Mouse (Mus musculus): Measurements from ENCODE around the gene Mmp25. TPM values are rescaled to one million over a fixed set of nuclear protein-coding genes. Genes with fewer than 3 reads are reported as not detected.

The Mmp25 gene
- total RNA-seq, 2 experiments from 2014 or later: 0.13 TPM; not detected in 1

DNA sequence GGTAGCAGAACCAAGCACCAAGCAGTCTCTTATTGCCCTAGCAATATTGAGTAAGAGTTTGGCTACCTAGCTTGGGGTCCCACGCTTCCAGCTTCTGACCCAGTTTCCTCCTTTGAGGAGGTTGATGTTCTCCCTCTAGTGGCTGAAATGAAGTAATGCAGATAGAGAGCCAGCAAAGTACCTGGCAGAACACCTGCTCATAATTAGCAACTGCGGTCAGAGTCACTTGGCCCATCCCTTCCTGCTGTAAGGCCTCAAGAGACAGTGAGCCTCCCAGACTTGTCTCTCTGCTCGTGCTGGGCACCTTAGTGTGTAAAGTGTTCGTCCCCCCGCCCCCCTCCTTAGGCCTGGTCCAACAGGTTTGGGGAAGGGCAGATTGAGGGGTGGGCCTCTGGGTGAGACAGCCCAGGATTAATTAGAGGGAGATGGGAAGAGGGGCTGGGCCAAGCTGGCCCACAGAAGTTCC is 19.5 kb upstream of the Mmp25 start:
- peak in 1 of 2 experiments; percentile 37 for DNase-seq

DNA sequence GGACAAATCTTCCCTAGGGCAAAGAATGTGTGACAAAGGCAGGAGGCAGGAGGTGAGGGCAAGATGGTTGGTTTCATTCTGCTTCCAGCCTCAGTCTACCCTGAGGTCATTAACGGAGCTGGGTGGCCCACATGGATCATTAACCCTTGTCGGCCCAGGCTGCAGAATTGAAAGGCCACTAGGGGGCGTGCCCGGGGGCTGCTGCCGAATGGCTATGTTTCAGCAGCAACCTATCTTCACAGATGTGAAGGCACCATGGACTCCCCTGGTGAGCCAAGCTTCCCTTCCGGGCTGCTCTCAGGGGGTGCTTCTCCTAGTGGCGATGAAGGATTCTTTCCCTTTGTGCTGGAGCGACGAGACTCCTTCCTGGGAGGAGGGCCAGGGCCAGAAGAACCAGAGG is 16.4 kb upstream of the Mmp25 start:
- no peak for DNase-seq

DNA sequence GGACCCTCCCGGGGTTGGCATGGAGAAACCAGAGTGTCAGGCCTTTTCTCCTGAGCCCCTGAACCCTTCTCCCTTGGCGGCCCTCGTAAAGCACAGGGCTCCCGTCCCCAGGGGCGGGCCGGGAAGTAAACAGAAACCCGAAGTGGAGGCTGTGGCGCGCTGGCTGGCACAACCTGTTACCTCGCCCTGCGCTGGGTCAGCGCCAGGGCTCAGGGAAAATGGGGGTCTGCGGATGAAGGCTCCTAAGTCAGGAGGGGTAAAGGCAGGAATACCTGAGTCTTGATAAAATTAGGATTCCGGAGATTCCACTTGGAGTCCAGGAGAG is 15.8 kb upstream of the Mmp25 start:
- DNase-seq: no peak

DNA sequence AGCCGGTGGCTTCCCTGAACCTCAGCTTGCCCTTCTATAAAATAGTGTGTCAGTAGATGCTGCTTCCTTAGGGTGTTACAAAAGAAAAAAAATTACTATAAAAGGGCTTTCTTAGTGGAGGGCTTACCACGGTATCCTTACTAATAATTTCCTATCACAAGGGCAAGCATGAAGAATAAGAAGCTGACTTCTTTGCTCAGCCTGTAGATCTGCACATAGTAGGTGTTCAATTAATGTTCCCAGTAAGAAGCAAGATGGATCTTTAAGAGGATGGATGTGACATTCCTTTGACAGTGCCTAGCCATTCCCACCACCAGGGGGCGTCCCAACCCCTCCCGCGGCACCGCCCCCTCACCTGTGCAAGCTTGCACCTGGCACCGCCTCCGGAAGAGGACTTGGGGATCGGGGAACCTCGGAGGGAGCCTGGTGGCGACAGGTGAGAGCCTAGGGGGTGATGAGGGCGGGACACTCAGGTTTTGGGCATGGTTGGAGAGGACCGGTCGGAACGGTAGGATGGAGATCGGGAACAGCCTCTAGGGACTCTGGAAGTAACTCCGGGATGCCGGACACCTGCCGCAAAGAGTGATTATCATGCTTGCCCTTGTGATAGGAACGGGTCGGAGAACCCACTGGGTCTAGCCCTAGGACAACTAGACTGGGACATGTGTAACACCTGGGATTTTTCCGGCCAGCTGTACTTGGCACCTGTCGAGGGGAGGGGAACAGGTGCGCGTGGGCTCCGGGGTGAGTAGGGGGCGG is 15.2 kb upstream of the Mmp25 start, which contains the start of gene Bicdl2:
TSS of gene Bicdl2 (plus strand) at position 390 of the 759 bp plus-strand sequence.
- peak in 1 of 2 experiments; percentile 47 for DNase-seq

DNA sequence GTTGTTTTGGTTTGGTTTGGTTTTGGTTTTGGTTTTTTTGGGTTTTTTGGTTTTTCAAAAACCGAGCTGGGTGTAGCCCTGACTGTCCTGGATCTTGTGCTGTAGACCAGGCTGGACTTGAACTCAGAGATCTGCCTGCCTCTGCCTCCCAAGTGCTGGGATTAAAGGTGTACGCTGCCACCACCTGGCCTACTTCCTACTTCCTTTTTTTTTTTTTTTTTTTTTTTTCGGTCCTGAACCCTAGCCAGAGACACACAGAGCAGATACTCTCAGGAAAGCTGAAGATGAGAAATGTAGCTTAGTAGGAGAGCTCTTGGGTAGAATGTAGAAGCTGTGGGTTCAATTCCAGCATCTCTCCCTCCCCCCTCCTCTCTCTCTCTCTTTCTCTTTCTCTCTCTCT is 13.4 kb upstream of the Mmp25 start:
- no peak for DNase-seq

DNA sequence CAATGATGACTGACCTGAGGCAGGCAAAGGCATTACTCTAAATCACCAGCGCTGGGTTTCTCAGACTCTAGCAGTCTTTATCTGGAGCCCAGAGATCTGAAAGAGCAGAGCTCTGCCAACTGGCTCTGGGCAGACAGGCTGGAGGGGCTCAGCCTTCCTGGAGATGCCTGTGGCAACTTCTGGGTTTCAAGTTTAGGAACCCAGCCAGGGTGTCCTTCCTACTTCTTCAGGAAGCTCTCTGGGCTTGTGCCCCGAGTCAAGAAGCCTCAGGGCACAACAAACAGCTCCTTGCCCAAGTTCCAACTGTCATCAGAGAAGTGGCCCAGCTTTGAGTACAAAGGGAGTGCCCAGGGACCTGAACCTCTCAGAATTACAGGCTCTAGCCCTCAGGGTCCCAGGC is 9.3 kb upstream of the Mmp25 start:
- no peak for DNase-seq

DNA sequence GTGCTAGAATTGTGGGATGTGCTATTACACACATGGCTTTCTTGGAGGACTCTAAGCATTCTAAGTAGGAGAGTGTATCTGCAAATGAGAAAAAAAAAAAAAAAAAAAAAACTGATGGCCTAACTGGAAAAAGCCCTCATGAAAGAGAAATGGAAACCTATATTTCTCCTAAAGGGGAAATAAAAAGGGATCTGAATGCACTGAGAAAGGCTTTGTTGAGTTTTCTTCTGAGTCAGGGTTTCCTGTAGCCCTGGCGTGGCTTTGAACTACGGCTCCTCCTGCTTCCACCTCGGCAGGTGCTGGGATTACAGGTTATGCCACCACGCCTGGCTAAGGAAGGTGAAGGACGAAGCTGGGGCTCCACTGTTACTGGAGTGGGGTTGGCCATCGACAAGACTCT is 8.9 kb upstream of the Mmp25 start:
- DNase-seq: no peak

DNA sequence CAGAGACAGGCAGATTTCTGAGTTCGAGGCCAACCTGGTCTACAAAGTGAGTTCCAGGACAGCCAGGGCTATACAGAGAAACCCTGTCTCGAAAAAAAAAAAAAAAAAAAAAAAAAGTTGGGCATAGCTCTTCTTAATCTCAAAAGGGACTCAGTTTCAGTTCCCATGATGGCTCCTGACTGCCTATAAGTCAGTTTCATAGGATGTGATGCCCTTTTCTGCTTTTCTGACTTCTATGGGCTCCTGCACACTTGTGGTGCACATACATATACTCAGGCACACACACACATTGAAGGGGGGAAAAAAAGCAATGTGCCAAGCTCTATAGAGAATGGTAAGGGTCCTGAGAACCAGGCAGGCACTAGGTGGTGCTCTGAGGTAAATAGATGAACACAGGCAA is 8.2 kb upstream of the Mmp25 start:
- no peak for DNase-seq

DNA sequence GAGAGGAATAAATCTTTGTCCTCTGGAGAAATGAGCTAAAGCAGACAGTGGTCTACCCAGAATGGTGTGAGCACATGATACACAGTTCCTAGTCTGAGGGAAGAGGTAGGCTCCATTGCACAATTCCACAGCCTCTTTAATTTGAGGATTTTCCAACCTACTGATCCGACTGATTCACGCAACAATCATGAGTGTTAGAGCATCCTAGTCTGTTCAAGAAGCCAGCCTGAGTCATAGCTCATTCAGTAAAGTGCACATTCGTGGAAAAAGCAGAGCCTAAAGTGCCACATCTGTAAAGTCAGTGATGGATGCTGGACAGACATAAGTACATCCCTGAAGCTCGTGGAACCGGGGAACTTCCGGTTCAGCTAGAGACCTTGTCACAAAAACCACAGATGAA is 6.3 kb upstream of the Mmp25 start:
- DNase-seq: no peak

DNA sequence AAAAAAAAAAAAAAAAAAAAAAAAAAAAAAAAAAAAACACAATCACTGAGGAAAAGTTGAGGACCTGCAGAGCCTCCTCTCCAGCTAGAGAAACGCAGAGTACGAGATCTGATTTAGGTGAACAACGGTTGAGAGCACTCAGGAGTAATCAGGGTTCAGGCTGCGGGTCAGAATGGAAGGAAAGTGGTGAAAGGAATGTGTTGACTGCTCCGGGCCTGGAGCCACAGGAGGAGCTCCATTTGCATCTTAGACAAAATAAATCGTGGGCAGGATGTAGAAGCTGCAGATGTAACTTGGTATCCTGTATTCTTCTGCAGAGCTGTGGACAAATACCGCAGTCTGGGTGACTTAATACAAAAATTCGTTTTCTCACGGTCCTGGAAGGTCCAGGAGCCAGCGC is 817 bp upstream of the Mmp25 start:
- no peak for DNase-seq

DNA sequence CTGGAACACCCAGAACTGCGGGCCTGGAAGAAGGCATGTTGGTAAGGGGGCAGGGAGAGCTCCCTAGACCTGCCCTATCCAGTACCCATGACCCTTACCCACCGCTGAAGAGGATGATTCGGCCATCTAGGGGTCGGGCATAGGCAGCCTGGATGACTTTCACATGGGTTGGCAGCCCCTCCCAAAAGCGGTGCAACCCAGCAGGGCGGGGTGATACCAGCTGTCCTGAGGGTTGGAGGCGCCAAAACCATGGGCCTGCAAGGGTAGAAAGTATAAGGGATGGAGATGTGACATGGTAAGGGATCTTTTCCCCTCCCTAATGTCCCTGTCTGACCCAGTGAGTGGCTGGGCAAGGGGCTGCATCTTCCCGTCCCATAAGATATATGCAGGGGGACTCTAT is 13.8 kb downstream of the Mmp25 start:
- DNase-seq: no peak

DNA sequence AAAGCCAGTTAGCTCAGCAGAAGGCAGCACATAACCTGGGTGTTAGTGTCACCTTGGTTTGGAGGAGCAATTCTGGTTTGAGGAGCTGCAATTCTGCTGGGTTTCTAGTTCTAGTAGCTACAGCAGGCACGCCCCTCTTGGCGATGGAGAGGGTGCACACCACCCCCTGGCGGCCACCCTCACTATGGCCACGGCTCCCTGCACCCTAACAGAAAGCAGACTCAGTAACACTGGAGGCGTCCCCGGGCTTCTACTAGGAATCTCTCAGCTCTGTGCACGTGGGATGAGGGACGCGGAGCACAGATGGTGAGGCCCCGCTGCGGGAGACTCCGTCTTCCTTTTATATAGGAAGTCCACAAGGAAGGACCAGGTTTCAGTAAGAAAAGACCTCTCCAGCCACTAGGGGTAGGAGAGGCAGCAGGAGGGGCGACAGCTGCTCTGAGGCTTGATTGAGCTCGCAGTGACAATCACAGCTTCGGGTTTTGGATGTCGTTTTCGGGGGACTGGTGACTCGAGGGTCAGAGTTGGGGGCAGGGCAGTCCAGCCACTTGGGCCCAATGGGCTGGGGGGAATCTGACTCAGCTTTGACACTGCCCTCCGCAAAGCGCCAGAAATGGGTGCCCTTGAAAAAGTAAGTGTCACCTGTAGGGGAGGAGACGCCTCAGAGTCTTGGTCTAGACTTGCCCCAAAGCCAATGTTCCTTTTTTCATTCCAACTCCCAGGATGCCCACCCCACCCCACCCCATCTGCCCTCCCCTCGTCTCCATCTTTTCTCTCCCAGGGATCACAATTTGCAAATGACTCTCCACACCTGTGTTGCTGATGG is 14.7 kb downstream of the Mmp25 start:
- peak; percentile 71 to 88 for DNase-seq

DNA sequence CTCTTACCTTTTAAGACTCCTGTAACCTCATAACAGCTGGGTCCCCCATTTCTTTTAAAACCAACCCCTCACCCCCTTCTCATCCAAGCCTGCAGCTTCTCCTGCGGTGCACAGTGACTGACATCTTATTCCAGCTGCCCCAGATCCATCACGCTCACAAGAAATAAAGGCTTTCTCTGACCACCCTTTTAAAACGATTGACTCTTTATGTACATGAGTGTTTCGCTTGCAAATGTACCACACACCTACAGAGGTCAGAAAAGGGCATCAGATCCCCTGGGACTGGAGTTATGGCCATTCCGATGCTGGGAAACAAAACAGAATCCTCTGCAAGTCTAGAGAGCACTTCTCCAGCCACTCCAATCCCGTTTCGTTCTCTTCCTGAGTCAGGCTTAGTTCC is 17.3 kb downstream of the Mmp25 start:
- DNase-seq: no peak

DNA sequence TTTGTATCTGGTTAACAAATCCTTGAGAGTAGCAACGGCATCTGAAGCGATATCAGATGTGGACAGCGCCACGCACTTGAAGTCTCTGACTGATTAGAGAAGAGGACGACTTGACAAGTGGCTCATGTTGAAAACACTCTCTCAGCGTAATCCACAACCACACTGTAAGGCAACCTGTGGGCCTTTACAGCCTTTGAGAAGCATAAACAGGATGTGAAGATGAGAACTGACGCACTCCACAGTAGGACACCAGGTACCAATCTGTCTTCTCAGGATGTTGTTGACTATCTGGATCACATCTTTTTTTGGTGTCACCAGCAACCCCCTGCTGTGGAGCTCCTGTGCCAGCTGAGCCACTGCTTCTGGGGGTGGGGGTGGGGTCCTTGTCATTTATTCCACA is 24.7 kb downstream of the Mmp25 start:
- no peak for DNase-seq

DNA sequence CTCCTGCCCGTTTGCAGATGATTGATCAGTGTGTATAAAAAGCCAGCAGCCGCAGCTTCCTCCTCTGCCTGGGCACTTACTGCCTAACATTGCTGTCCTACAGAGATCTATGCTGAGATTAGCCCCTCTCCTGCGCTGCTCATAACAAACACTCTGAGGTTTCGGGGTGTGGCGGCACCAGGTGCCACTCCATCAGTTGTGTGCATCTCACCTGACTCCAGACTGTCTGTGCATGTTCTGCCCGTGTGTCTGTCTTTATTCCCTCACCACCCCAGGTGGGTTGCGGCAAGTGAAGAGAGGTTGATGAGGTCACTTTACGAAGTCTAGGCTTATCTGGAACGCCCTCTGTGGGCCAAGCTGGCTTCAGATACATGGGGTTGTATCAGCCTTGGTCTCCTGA is 28.0 kb downstream of the Mmp25 start:
- no peak for DNase-seq

DNA sequence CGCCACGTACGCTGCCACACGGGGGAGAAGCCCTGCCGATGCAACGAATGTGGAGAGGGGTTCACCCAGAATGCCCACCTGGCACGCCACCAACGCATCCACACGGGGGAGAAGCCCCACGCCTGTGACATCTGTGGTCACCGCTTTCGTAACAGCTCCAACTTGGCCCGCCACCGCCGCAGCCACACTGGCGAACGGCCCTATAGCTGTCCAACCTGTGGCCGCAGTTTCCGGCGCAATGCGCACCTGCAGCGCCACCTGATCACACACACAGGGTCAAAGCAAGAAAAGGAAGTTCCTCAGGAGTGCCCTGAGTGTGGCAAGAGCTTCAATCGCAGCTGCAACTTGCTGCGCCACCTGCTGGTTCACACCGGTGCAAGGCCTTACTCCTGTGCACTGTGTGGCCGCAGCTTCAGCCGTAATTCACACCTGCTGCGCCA is 34.7 kb downstream of the Mmp25 start:
- peak; percentile 54 to 60 for DNase-seq

DNA sequence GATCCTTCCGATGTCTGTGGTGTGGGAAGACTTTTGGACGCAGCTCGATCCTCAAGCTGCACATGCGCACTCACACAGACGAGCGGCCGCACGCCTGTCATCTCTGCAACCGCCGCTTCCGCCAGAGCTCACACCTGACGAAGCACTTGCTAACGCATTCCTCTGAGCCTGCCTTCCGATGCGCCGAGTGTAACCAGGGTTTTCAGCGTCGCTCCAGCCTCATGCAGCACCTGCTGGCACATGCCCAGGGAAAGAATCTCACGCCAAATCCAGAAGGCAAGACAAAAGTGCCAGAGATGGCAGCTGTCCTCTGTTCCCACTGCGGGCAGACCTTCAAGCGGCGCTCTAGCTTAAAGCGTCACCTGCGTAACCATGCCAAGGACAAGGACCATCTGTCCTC is 35.5 kb downstream of the Mmp25 start:
- DNase-seq: no peak

DNA sequence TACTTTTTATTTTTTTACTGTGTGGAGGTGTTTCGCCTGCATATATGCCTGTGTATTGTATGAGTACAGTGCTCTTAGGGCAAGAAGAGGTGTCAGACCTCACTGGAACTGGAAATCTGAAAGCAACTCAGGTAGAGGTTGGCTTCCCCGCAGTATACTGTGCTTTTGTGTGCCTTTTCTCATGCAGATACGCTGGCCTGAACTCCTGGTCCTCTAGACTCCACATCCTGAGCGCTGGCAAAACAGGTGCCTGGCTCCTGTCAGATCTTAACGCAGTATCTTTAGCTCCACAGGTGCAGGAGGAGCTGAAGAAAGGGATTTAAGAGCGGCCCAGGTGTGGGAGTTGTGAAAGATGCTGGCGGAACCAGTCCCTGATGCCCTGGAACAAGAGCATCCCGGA is 39.9 kb downstream of the Mmp25 start:
- no peak for DNase-seq

DNA sequence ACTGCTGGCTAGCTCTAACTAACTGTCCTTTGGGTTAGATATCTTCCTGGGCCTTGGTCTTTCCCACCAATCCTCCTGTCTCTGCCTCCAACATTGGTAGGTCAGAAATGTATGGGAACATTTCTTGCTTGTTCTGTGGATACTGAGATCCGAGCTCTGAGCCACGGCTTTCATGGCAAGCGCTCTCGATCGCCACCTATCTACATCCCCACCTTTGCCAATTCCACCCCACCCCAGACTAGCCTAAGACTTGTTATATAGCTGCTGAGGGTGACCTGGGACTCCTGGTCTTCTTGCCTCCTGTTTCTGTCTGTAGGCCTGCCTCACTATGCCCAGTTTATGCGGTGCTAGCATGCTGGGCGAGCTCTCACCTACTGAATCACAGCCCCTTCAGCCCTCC is 40.7 kb downstream of the Mmp25 start:
- no peak for DNase-seq

DNA sequence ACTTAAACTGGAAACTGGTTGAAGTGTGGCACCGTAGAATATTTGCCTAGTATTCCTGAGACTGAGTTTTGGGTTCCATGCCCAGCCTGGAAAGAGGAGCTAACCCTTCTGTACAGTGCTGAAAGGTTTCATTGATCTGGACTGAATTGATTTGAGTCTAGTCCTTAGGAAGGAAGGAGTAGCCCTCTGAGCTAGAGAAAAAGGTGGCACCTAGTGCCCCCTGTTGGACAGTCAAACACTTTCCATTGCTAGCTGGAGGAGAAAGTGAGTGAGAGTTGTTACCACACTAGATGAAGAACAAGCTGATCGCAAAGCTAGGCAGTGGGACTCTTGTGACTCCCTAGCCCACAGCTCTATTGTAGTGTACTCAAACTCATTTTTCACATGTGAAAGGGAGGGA is 41.5 kb downstream of the Mmp25 start:
- peak in 1 of 2 experiments; percentile 13 for DNase-seq

DNA sequence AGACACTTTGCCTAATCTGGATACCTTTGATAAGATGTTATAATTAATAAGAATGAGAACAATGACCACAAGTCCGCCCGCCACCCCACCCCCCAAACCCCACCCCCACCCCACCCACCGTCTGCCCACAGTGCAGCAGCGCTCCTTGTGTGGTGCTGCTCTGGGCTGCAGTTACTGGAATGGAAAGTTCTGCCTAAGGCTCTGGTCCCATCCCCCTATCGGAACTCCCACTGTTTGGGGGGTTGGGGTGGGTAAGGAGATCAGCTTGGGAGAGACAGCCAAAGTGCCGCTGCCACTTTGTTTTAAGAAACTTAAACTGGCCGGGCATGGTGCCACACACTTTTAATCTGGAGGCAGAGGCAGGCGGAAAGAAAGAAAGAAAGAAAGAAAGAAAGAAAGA is 42.0 kb downstream of the Mmp25 start:
- DNase-seq: no peak

DNA sequence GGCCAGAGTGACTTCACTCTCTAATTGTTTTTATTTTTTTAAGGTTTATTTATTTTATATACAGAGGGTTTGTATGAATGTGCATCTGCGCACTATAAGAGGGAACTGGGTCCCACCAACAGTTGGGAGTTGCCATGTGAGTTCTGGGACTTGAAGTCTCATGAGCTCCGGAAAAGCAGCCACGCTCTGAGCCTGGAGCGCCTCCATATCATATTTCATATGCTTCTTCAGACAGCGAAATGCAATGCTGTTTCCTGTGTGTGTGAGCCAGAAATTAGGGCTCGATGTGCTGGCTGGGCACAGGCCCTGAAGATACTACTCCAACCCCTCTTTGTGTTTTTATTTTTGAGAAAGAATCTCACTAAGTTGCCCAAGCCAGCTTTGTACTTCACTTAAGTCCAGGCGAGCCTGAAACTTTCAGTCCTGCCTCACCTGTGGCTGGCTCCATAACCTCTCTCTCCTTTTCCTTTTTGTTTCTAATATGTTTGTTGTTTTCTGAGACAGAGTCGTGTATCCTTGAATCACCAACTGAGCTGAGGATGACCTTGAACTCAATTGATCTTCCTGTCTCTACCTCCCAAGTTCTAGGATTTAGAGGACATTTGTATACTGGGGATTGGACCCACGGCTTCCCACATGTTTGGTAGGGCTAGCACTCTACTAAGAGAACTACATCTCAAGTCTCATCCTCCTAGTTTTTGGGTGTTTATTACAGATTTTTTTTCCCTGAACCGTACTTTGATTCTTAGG is 43.1 kb downstream of the Mmp25 start:
- DNase-seq: no peak

Data from heart, adult 18-20 months (tissue).